Mouse (Mus musculus) liver, adult (tissue): ENCODE data around the gene Alk.

Experiments used
- GATA4 ChIP-seq: IDR thresholded peaks from 2 replicates; pipeline ENCODE4 v1.6.1; 2014; ENCODE audit warnings: mild to moderate bottlenecking, low read length; ENCODE audit not compliant: insufficient replicate concordance

The Alk gene

DNA sequence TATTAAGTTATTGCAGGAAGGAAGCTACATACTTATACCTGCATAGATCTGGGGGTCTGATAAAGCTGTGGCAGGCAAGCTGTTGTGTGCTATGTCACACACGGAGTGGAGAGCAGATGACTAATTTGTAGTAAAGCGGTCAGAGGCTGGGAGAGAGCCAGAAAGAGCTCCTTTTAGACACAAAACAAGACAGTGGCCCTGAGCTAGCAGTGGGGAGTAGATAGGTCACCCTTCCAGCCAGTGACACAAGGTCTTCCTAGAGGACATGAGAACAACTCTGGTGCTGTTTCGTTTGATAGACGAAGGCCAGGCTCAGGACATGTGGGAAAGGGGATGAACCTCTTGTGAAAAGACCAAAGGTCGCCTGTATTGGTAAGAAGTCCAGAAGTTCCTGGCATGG is 596.0 kb downstream of the Alk start:
- TF ChIP-seq GATA4 = no peak

DNA sequence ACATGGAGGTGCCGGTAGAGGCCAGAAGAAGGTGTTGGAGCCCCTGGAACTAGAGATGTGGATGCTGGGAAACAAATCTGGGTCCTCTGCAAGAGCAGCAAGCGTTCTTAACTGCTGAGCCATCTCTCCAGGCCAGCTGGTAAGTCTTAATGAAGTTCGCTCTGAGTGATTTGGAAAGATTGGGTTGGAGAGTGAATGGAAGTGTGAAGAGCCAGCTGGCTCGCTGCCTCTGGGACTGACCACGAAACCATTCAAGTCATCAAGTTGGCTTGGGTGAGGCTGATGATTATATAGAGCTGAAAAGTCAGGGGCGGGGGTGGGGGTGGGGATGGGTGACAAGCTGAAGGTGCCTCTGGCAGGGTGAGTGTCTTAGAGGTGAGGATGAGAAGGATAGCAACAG is 599.1 kb downstream of the Alk start:
- no peak for TF ChIP-seq GATA4

DNA sequence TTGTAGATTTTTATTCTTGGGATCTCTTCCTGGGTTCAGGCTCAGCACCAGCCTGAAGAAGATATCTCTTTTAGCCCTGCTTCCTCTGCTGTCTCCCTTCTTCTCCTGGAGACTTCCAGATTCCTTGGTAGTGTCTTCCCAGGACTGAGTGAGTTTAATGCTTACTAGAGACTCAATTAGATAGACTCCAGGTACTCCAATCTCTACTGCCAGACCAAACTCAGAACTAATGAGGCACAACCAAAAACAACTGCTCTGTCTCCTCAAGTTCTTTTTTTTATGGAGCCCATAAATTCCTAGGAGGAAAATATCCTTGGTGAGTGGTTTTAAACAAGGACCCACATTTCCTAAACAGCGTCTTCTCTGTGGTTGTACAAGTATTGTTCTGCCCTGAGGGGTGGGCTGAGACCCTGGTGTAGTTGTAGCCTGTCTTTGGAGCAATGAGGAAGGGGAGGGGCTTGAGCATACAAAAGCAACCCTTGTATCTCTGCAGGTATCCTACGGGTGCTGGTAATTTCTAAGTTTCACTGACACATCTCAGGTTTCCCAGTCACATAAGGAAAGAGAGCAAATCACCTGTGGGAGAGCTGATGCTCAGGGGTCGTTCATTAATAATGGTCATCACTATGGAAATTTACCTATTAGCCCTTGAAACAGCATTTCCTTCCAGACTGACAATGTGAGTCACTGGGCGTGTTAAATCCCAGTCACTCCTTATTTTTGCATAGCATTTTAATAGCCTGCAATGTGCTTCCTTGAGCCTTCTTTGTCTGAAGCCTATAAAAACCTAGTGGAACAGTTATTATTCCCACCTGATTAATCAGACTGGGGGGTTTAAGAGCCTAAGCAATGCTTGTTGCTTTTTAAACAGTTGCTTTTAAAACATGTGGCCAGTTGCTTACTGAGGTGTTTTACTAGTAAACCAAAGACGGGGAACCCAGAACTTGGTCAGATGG is 604.6 kb downstream of the Alk start:
- no peak for TF ChIP-seq GATA4

DNA sequence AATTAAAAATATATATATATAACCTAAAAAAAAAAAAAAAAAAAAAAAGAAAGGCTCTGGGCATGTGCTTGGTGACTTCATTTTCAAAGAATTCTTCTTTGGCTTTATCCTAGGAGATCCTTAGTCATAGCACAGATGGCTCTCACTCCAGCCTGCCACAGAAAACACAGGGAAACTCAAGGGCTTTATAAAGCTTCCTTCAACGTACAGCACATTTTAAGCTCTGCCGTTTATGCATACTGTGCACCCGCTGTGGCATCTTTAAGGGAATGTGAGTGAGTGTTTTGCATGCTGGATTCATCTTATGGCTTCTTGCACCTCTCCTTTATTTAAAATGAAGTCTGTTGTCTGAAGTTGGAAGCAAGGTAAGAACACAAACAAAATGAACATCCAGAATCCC is 606.7 kb downstream of the Alk start:
- no peak for TF ChIP-seq GATA4

DNA sequence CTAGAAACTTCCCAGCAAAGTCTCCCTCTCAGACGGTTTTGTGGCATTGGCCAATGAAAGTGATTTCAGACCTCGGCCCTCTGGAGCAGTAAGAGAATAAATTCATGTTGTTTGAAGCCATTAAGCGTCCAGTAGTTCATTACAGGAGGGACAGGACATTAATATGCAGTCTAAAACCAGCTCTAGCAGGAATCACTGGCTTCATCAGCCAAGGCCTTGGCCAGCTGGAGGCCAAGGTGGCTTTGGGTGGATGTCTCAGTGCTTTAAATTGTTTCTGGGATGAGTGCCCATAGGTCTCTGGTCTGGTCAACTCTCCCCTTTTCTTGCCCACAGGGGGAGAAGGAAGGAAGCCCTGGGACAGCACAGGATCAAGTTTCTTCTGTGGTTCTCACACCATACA is 608.9 kb downstream of the Alk start:
- no peak for TF ChIP-seq GATA4

DNA sequence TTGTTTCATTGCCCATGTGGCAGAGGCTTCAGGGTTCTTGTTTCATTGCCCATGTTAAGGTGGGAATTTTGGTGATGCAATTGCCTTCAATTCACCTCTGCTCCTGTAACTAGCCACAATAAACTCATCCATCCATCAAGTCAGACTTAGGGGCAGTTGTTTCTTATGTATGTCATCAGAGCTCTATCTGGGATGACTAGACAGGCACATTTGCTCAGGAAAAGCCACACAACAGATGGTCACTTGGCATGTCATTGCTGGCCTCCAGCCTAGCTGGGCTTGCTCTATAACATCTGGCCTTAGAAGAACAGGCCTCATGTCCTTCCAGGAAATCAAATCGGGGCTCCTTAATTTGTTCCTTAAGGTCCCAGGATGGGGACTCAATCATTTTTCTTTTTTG is 610.3 kb downstream of the Alk start:
- TF ChIP-seq GATA4 = no peak

DNA sequence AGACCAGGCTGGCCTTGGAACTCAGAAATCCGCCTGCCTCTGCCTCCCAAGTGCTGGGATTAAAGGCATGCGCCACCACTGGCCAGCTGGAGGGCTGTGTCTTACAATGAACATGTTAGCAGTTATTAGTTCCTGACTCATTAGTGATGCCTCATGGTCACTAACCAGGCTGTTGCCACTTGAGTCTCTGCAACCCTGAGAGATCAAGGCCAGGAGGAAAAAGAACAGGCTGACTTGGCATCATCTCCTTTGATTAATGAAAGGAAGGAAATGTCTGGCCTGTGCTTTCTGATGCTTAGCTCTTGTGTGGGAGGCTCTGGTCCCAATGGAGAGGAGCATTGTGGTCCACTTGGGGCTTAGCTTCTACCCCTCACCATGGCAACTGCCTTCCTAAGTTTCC is 611.4 kb downstream of the Alk start:
- no peak for TF ChIP-seq GATA4

DNA sequence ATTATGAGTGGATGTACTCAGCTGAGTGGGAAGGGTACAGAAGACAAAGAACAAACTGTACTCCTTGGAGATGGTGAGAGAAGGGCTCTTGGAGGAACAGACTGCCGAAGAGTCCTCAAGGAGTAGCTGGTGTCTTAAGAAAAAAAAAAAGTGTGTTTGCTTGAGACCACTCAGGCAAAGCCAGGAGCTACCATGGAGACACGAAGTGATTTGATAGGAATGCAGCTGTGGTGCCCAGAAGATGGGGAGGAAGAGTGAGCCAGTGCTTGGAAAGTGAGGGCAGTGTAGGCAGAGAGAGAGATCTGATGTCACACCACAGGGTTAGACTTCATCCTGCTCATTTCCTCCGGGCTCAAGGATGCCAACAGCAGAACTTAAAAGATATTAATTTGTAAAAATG is 613.2 kb downstream of the Alk start:
- no peak for TF ChIP-seq GATA4

DNA sequence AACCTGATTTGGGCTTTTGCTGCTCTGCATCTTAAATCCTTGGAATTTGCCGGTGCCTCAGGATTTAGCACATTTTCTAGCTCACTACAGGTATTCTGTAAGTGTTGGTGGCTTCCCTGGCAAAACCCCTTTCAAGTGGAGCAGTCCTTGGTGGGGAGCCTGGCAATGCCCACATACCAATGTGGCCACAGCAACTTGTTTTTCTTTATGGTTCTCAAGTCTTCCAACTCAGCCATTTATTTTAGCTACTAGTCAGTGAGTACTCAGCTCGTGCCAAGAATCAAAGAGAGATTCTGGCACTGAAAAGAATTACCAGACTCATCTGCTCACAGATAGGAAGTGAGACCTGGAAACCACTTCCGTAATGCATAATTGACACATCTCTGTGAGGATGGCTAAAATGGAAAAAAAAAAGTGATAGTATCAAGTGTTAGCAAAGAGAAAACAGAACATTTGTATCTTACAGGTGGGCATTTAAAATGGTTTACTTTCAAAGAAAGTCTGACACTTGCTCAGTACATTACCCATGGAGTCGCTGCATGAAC is 614.2 kb downstream of the Alk start:
- no peak for TF ChIP-seq GATA4

DNA sequence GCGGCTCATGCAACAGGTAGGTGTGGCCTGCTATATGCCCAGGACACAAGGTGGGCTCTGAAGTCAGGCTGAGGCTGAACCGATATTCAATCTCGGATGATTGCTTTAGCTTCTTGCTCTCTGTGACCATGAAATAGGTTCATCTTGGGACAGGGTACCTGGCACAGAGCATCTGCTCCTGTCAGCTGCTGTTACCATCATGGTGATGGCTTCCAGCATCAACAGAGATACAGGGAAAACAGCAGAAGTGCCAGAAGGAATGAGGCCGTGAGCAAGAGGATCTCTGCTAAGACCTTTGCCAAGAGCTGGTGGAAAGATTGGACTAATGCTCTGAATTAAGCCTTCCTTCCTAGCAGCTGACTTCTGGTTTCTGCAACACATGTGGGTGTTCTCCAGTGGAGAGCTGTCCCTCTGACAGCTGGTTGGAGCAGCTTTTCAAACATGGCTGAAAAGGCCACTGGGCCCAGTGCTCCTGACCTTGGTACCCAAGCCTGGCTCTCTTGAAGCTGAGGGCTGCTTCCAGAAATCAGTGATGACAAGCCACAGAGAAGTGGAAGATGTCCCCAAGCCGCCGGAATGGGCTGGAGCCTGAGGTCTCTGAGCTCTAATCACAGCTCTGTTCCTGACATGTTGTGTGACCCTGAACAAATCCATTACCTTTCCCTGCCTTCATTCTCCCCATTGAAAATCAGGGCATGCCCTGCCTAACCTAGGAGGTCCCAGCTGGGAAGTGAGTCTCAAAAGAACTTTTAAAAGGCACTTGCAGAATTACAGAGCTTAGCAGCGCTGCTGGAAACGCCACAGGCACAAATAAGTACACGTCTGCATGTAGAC is 615.5 kb downstream of the Alk start:
- no peak for TF ChIP-seq GATA4

DNA sequence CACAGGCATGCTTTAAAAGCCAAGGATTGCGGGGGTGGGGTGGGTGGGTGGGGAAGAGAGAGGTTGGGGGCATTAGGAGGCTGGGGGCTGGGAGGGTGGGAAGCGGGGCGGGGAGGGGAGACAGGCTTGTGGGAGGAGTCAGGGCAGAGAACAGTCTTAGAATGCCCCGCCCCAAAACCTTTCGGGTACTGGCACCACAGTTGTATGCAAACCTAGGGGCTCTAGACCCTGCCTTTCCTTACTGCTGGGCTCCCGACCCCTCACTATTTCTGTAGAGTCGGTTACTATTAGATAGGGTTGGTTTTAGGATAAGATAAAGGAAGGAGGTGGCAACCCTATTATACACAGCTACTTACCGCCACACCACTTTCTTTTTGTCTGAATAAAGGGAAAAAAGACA is 617.4 kb downstream of the Alk start:
- TF ChIP-seq GATA4 = no peak

DNA sequence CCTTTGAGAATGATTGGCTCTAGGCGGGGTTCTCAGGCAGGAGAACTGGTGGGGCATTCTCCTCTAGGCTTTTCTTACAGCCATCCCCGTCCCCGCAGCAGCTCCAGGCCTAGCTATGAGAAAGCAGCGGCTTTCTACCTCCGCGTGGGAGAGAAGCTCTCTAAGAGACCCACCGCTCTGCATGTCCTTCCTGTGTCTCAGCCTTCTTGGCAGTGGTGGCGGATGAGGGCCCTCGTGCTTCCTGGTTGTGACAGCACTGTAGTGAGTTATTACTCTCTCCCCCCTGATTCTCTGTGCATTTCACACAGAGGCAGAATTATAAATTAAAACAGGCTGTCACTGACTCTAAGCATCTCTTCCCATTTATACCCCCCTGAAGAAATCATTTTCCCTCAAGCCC is 618.0 kb downstream of the Alk start:
- TF ChIP-seq GATA4 = no peak

DNA sequence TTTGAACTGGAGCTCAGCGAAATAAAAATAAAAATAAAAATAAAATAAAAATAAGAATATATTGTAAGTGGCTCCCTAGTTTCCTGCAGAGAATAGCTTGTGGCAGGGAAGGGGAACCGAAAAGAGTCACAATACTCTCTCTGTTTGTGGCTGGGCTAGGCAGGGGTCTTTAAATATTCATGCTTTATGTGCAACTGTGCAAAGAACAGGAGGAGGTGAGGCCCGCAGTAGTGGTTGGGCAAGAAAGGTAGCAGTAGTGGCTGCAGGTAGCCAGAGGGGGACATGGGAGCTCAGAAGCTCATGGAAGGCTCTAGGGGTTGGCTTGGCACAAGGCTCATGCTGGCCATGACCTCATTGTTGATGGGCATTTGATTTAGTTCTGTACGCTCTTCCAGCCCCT is 623.2 kb downstream of the Alk start:
- no peak for TF ChIP-seq GATA4

DNA sequence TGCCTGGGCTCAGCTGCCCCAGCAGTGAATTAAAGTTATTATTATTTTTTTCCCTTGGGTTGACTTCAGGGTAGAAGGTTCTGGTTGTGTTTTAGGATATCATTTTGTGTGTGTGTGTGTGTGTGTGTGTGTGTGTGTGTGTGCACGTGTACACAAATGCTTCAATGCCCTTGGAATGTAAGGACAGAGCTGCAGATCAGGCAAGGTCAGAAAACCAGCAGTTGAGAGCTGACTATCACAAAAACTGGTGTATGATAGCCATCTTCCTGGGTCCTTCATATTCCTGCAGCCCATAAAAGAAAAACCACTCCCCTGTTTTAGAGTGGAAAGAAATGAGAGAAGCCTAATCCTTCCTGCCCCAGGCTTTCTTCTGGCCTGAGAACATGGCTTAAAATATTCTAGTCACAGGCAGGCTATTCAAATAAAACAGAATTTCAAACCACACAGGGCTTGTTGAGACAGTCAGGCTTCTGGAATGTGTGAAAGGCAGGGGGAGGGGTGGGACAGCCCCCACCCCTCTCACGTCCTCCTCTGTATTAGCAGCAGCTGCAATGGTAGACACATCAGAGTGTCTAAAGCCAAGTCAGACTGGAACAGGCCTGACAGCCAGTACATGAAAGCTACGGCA is 623.8 kb downstream of the Alk start:
- TF ChIP-seq GATA4 = no peak

DNA sequence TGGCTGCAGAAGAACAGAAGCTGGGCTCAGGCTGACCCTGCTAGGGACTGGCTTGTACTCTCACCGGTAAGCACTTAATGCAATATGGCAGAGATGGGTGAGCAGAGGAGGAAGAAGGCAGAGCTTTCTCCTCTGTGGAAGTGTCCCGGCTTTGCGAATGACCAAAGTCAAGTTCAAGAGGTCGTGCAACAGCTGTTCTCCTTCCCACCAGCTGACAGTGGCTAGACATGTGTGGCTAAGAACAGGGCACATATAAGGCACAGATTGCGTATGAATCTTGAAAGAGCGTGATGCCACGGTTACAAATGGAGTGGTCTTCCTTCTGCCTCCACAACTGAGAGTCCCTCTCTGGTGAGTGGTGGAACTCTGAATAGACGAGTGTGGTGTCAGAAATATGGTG is 625.3 kb downstream of the Alk start:
- TF ChIP-seq GATA4 = no peak
